Mouse (Mus musculus): Measurements from ENCODE around the gene Dnmt1. TPM values are rescaled to one million over a fixed set of nuclear protein-coding genes. Genes with fewer than 3 reads are reported as not detected.

The Dnmt1 gene
- polyA plus RNA-seq, 1 experiment from 2014 or later, result 102 TPM

- Histone ChIP-seq H3K4me3 (no peak overlapping the region), H3K4me1 (peaks cover 5% of the 10 kb centered on the region), H3K36me3 (no peaks in the 10 kb centered on the region), H3K9ac (no peak overlapping the region), H3K4me2 (replicated peaks) (no peak overlapping the region), H3K27ac (no peak overlapping the region), H3K9me3 (replicated peaks) (no peaks in the 10 kb centered on the region), H3K27me3 (no peaks in the 10 kb centered on the region)
- ATAC-seq (ENCODE audit: low FRiP score), result no peak
- WGBS, result 90% methylated on average over 4 of the region's 4 CpGs
Measured at GRCm38 (mm10) chr9:20991587-20991986, 31.9 kb upstream of the Dnmt1 start.

- no peaks in the 10 kb centered on the region for H3K9me3 ChIP-seq (replicated peaks)
- peaks cover 5% of the 10 kb centered on the region for H3K4me1 ChIP-seq
- no peak overlapping the region for H3K9ac ChIP-seq
- H3K36me3 ChIP-seq, result no peaks in the 10 kb centered on the region
- H3K27me3 ChIP-seq, result no peaks in the 10 kb centered on the region
- no peak overlapping the region for H3K27ac ChIP-seq
- peak overlapping the region; percentile 19; the same call in 1 of the 2 replicates for H3K4me2 ChIP-seq (replicated peaks)
- 4% methylated on average over 10 of the region's 10 CpGs for WGBS
- no peak overlapping the region for H3K4me3 ChIP-seq
- no peak for ATAC-seq (ENCODE audit: low FRiP score)
Measured at GRCm38 (mm10) chr9:20990861-20991260, 31.2 kb upstream of the Dnmt1 start.

DNA sequence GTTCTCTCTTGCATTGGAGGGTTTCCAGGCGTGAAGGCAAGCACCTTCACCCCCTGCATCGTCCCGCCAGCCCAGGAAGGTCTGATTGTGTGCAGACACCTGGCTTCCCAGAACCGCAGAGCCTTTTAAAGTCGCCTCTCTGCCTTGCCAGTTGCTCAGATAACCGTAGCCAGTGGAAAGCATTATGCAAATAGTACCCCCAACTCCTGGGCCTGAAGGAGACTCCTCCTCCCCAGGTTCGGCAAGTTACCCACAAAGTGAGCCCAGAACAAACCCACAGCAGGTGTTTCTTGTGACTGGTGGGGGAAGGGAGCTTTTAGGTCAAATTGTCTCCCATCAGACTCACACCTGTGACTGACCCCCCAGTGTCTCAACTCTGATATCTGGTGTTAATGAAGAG lies 28.3 kb upstream of the Dnmt1 start:
- WGBS, result 35% methylated on average over 7 of the region's 7 CpGs
- Histone ChIP-seq H3K4me1 (peaks cover 8% of the 10 kb centered on the region), H3K4me2 (replicated peaks) (no peak overlapping the region), H3K36me3 (no peaks in the 10 kb centered on the region), H3K9me3 (replicated peaks) (no peaks in the 10 kb centered on the region), H3K4me3 (no peak overlapping the region), H3K27me3 (no peaks in the 10 kb centered on the region), H3K27ac (no peak overlapping the region), H3K9ac (no peak overlapping the region)
- ATAC-seq (ENCODE audit: low FRiP score), result no peak

- ATAC-seq (ENCODE audit: low FRiP score), result no peak
- Histone ChIP-seq H3K4me2 (replicated peaks) (no peak overlapping the region), H3K36me3 (no peaks in the 10 kb centered on the region), H3K9me3 (replicated peaks) (no peaks in the 10 kb centered on the region), H3K4me1 (peaks cover 8% of the 10 kb centered on the region), H3K4me3 (no peak overlapping the region), H3K27me3 (no peaks in the 10 kb centered on the region), H3K27ac (no peak overlapping the region), H3K9ac (no peak overlapping the region)
- 60% methylated on average over 15 of the region's 15 CpGs for WGBS
Measured at GRCm38 (mm10) chr9:20986952-20987686, 27.4 kb upstream of the Dnmt1 start.

- no peak for ATAC-seq (ENCODE audit: low FRiP score)
- Histone ChIP-seq H3K4me3 (no peak overlapping the region), H3K36me3 (no peaks in the 10 kb centered on the region), H3K4me2 (replicated peaks) (no peak overlapping the region), H3K27ac (no peak overlapping the region), H3K27me3 (no peaks in the 10 kb centered on the region), H3K9ac (no peak overlapping the region), H3K9me3 (replicated peaks) (no peaks in the 10 kb centered on the region), H3K4me1 (0 out of 2 replicates have a peak, but pooled peaks cover 3% of the 10 kb centered on the region)
- 59% methylated on average over 5 of the region's 5 CpGs for WGBS
Measured at GRCm38 (mm10) chr9:20983169-20983568, 23.5 kb upstream of the Dnmt1 start.

DNA sequence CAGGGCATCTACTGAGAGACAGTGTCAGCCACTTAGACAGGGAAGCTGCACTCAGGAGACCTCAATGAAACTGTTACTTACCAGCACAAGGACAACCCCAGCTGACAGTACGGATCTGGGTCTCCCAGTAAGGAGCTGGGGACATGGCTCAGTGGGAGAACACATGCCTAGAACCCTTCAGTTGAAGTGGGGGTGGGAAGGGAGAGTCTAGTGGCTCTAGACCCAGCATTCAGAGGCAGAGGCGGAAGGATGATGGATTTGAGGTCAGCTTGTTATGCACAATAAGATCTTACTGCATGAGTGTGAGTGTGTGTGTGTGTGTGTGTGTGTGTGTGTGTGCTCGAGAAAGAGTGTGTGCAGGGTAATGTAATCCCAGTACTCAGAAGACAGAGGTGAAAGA lies 22.5 kb upstream of the Dnmt1 start:
- Histone ChIP-seq H3K36me3 (no peaks in the 10 kb centered on the region), H3K4me2 (replicated peaks) (no peak overlapping the region), H3K4me3 (no peak overlapping the region), H3K9ac (no peak overlapping the region), H3K9me3 (replicated peaks) (no peaks in the 10 kb centered on the region), H3K4me1 (0 out of 2 replicates have a peak, but pooled peaks cover 3% of the 10 kb centered on the region), H3K27ac (no peak overlapping the region), H3K27me3 (no peaks in the 10 kb centered on the region)
- no peak for ATAC-seq (ENCODE audit: low FRiP score)
- 71% methylated on average over 3 of the region's 3 CpGs for WGBS

- ATAC-seq (ENCODE audit: low FRiP score), result no peak
- 86% methylated on average over 7 of the region's 7 CpGs for WGBS
Measured at GRCm38 (mm10) chr9:20979769-20980168, 20.1 kb upstream of the Dnmt1 start.

DNA sequence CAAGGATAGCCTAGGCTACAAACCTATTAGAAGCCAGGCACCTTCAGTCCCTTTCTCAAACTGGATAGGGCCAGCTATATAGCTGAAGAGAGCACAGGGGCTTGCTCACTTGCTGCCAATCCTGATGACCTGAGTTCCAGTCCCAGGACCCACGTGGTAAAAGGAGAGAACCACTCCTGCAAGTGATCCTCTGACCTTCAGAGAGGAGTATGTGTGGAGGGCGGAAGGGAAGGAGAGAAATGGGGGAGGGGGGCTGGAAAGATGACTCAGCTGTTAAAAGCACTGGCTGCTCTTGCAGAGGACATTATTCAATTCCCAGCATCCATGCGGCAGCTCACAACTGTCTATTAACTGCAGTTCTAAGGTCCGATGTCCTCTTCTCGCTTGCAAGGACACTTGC lies 19.5 kb upstream of the Dnmt1 start:
- H3K27me3 ChIP-seq, result peaks cover 6% of the 10 kb centered on the region; the same call in 1 of the 2 replicates
- peaks cover 16% of the 10 kb centered on the region for H3K4me1 ChIP-seq
- H3K9ac ChIP-seq, result no peak overlapping the region
- no peak for ATAC-seq (ENCODE audit: low FRiP score)
- H3K4me2 ChIP-seq (replicated peaks), result no peak overlapping the region
- H3K27ac ChIP-seq, result no peak overlapping the region
- H3K4me3 ChIP-seq, result no peak overlapping the region
- no peaks in the 10 kb centered on the region for H3K9me3 ChIP-seq (replicated peaks)
- no peaks in the 10 kb centered on the region for H3K36me3 ChIP-seq
- 62% methylated on average over 5 of the region's 5 CpGs for WGBS

More at GRCm38 (mm10) chr9:20979769-20980168, 20.1 kb upstream of the Dnmt1 start:
- Histone ChIP-seq H3K27ac (no peak overlapping the region), H3K4me2 (replicated peaks) (no peak overlapping the region), H3K9me3 (replicated peaks) (no peaks in the 10 kb centered on the region), H3K27me3 (peaks cover 1% of the 10 kb centered on the region; the same call in 1 of the 2 replicates), H3K4me1 (peaks cover 14% of the 10 kb centered on the region), H3K36me3 (no peaks in the 10 kb centered on the region), H3K4me3 (no peak overlapping the region), H3K9ac (no peak overlapping the region)

- Histone ChIP-seq H3K27ac (no peak overlapping the region), H3K4me2 (replicated peaks) (no peak overlapping the region), H3K4me3 (no peak overlapping the region), H3K27me3 (peaks cover 6% of the 10 kb centered on the region; the same call in 1 of the 2 replicates), H3K36me3 (no peaks in the 10 kb centered on the region), H3K9ac (no peak overlapping the region), H3K4me1 (peaks cover 19% of the 10 kb centered on the region), H3K9me3 (replicated peaks) (no peaks in the 10 kb centered on the region)
- ATAC-seq (ENCODE audit: low FRiP score), result no peak
- WGBS, result 62% methylated on average over 10 of the region's 10 CpGs
Measured at GRCm38 (mm10) chr9:20978409-20979095, 18.9 kb upstream of the Dnmt1 start.

DNA sequence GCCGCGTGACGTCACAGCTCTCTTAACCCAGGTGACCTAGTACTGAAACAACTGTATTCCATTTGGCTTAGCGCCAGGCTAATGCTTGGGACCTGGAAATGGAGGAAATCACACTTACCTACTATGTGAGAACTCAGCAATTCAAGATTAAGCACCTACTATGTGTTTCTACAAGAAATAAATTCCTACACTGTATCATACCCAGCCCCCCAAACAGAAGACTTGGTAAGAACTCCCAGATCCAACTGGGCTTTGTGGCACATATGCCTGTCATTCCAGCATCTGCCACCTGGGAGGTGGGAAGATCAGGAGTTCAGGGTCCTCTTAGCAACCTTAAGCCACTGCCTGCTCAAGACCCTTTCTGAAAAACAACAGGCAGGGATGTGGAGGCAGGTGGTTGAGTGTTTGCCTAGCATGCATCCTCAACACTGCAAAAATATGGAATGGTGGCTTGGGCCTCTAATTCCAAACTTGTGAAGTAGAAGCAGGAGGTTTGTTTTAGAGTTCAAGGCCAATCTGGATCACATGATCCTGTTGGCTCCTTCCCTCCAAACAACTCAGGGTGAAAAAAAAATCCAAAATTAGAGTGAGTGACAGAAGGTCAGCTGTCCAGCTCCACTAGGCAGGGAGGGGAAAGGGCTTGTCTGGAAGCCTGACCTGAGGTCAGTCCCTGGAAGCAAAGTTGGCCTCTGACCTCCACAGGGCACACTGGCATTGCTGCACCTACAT lies 17.4 kb upstream of the Dnmt1 start:
- Histone ChIP-seq H3K4me3 (peak overlapping the region; percentile 78), H3K9ac (peak overlapping the region; percentile 78; the same call in 1 of the 2 replicates), H3K27me3 (peaks cover 6% of the 10 kb centered on the region; the same call in 1 of the 2 replicates), H3K9me3 (replicated peaks) (no peaks in the 10 kb centered on the region), H3K36me3 (no peaks in the 10 kb centered on the region), H3K4me2 (replicated peaks) (peak overlapping the region; percentile 89), H3K4me1 (peaks cover 31% of the 10 kb centered on the region), H3K27ac (no peak overlapping the region; the same call in 1 of the 2 replicates)
- peak; percentile 18 for ATAC-seq (ENCODE audit: low FRiP score)
- 6% methylated on average over 4 of the region's 4 CpGs for WGBS

DNA sequence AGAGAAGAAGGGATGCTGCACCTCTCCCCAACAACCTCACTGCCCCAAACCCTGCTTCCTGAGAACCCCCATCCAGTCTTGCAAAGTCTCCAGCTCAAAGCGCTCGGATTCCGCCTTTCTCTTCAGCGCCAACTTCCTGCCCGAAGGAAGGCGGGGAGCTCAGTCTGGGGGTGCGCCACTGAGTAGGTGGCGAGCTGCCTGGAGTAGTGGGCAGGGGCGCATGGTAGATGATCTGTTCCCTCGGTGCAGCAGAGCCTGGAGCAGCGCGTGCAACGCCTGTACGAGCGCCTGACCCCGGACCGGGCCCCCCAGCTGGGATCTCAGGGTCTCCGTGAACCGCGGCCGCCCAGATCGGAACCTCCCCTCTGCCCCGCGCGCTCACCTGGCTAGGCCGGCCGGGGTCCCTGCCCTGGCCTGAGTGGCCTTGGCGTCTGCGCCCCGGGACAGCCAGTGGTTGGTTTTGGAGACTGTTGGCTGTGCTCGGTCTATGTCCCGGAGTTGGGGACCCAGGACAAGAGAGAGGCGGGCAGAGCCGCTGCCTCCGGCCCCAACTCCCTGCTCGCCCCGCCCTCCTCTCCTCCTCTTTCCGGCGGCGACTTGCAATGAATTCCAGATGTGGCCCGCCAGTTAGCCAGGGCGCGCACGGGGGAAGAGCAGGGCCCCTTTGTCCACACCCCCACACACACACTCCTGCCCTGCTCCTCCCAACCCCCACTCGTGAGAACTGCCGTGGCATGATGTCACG lies 16.7 kb upstream of the Dnmt1 start, which contains the start of gene S1pr2:
S1pr2 (minus strand) TSS at position 566 of the 745 bp plus-strand sequence.
- ATAC-seq (ENCODE audit: low FRiP score), result peak; percentile 72
- H3K36me3 ChIP-seq, result no peaks in the 10 kb centered on the region
- H3K4me1 ChIP-seq, result peaks cover 36% of the 10 kb centered on the region
- H3K9ac ChIP-seq, result peak within 1 kb of the TSS; percentile 78
- no peaks in the 10 kb centered on the region for H3K9me3 ChIP-seq (replicated peaks)
- WGBS, result under 1% methylated on average over 36 of the region's 47 CpGs
- peaks cover 6% of the 10 kb centered on the region; the same call in 1 of the 2 replicates for H3K27me3 ChIP-seq
- H3K4me3 ChIP-seq, result peak within 1 kb of the TSS; percentile 78
- H3K27ac ChIP-seq, result peak within 1 kb of the TSS; percentile 80
- peak within 1 kb of the TSS; percentile 89 for H3K4me2 ChIP-seq (replicated peaks)

Measured in hindbrain, embryonic 12.5 days (tissue).